8 mouse cellular contexts compared by ENCODE assay signal in the genomic region with DNA sequence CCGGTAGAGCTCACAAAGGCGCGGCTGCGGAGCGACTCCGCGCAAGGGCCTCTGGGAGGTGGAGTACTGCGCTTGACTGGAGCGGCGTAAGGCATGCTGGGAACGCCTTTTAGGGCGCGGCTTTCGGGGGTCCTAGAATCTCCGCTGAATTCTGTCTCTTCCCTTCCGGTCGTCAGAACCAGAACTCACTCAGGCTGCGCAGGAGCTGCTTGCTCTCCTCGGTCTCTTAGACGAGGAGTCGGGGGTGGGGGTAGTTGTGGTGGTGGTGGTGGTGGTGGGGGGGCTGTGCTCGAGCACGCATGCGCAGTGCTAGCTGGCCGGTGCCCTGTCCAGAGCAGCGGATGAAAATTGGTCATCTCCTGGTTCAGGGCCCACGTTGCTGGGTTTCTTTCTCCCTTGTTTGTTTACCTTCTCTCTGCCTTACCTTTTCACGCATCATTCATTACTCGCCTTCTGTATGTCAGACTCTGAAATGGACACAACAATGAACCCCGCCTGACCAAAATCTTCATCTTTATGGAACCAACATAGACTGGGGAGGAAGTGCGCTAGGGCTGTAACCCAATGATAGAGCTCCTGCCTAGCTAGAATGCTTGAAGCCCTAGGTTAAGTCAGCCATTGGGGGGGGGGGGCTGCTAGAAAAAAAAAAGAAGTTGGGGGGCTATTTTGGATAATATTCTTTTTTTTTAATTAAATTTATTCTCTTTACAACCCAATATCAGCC. TPM values are rescaled to one million over a fixed set of nuclear protein-coding genes. Genes with fewer than 3 reads are reported as not detected.
DNase-seq lines count a peak whose midpoint lies in the region; ATAC-seq lines count a peak whose summit lies in the region.

A gene (minus strand): TSS at position 53 of the 724 bp plus-strand sequence.

- H3K9me3 ChIP-seq in hindbrain, embryonic 14.5 days (ENCODE audit: control insufficient read depth, low read length), result no peaks in the 10 kb centered on the region

- H3K4me3 ChIP-seq in hindbrain, embryonic 14.5 days (replicated peaks; ENCODE audit: low read length), result peak within 1 kb of the TSS; percentile 61

- DNase-seq in ZHBTc4 (ENCODE audit: low read depth, low spot score), result peak; percentile 94
- peak; percentile 55 to 86 for DNase-seq in cerebellum, postnatal 4 days (ENCODE audit: low spot score in 2 of 2)
- peak; percentile 84 to 92 for DNase-seq in frontal cortex, postnatal 36 days (ENCODE audit: low spot score in 2 of 2)
- peak; percentile 89 for DNase-seq in hindbrain, embryonic 14.5 days (ENCODE audit: low spot score)
- peak; percentile 85 to 87 for DNase-seq in layer of hippocampus, postnatal 36 days
- peak; percentile 87 for DNase-seq in lung, postnatal 25 days (ENCODE audit: low spot score)
- peak; percentile 52 for DNase-seq in retina, adult 2 months (ENCODE audit: low read depth, low spot score)
- DNase-seq in thymus, postnatal 25 days, result peak; percentile 82

- H3K9ac ChIP-seq in hindbrain, embryonic 14.5 days, result peak within 1 kb of the TSS; percentile 88

- 6% methylated on average over 31 of the region's 31 CpGs for WGBS in hindbrain, embryonic 14.5 days

- H3K27me3 ChIP-seq in hindbrain, embryonic 14.5 days (ENCODE audit: control insufficient read depth, insufficient read depth, low read length), result no peaks in the 10 kb centered on the region

- peak within 1 kb of the TSS; percentile 69 for H3K4me2 ChIP-seq in hindbrain, embryonic 14.5 days (replicated peaks)

- peaks cover 9% of the 10 kb centered on the region; the same call in 1 of the 2 replicates for H3K4me1 ChIP-seq in hindbrain, embryonic 14.5 days (replicated peaks; ENCODE audit: control insufficient read depth, insufficient read depth, low read length)

- peaks cover 23% of the 10 kb centered on the region for H3K36me3 ChIP-seq in hindbrain, embryonic 14.5 days (replicated peaks; ENCODE audit: control insufficient read depth, insufficient read depth)

- H3K27ac ChIP-seq in hindbrain, embryonic 14.5 days, result peak within 1 kb of the TSS; percentile 90

- ATAC-seq in hindbrain, embryonic 14.5 days (ENCODE audit: low FRiP score), result peak; percentile 95

RNA-seq across cellular contexts. Expression of the gene that starts here (rescaled TPM):
- polyA plus RNA-seq in hindbrain, embryonic 14.5 days (2014; fragmentation: Nextera tagmentation; extraction: Ambion mirVana), result 14.4 and 18.2 TPM in 2 replicates
- total RNA-seq in layer of hippocampus, postnatal 36 days (2021), result 10 to 100 TPM; 10.4 to 13.1 TPM

Comparison
In these comparisons a context has a peak if more than half of its experiments do, and no peak if none do; other contexts are left out.
1. Peak in every context shown above with its lines: DNase-seq, ATAC-seq, H3K4me3 ChIP-seq and H3K27ac ChIP-seq.